Mouse (Mus musculus) B cell, adult 67 days (primary cell): Measurements from ENCODE around the gene Cptp. TPM values are rescaled to one million over a fixed set of nuclear protein-coding genes. Genes with fewer than 3 reads are reported as not detected.

ENCODE experiments used
- total RNA-seq, 2 experiments: library from RNA; stranded (reverse); gene quantifications; 4 replicates each; pipeline ENCODE4 v1.2.4; 2023

The Cptp gene
- total RNA-seq, result 10 to 100 TPM; 13.3 to 18.2 TPM

GRCm38 (mm10) chr4:155869317-155870033, at the start of gene Cptp, which contains the start of gene Ints11:
Cptp (minus strand) TSS chr4:155869440.
Ints11 (plus strand) TSS chr4:155869546.

GRCm38 (mm10) chr4:155891551-155892001, 22.3 kb upstream of the Cptp start, which contains the start of the genes Pusl1 and Acap3:
Pusl1 (minus strand) TSS chr4:155891781.
Acap3 (plus strand) TSS chr4:155891822.

GRCm38 (mm10) chr4:155863001-155863400, 6.2 kb downstream of the Cptp start, which contains the start of gene Tas1r3:
Tas1r3 (minus strand) TSS chr4:155863362.

GRCm38 (mm10) chr4:155846871-155847578, 22.2 kb downstream of the Cptp start, which contains the start of gene Dvl1:
Dvl1 (plus strand) TSS chr4:155847402.

GRCm38 (mm10) chr4:155839483-155839910, 29.7 kb downstream of the Cptp start, which contains the start of gene Mxra8:
Mxra8 (plus strand) TSS chr4:155839680.

GRCm38 (mm10) chr4:155831205-155831766, 38.0 kb downstream of the Cptp start, which contains the start of gene Aurkaip1:
Aurkaip1 (plus strand) TSS chr4:155831272.

Other genes with a start within 250 kb of the Cptp start
- gene Cdk11b, start 244.6 kb downstream of the Cptp start, total RNA-seq, result 100 to 1,000 TPM; 142 to 147 TPM
- not detected for gene Gm10563, start 224.0 kb downstream of the Cptp start, total RNA-seq
- gene Mmp23, start 216.1 kb downstream of the Cptp start, total RNA-seq, result not detected
- 10 to 100 TPM; 45.4 to 47.4 TPM for gene Mib2, start 200.2 kb downstream of the Cptp start, total RNA-seq
- gene Fndc10, start 175.1 kb downstream of the Cptp start, total RNA-seq, result 1 to 10 TPM; 3.8 to 5.4 TPM
- gene Ssu72, start 164.6 kb downstream of the Cptp start, total RNA-seq, result 10 to 100 TPM; 78.2 to 97.2 TPM
- under 1 TPM; 0.52 to 0.65 TPM for gene Tmem240, start 134.6 kb downstream of the Cptp start, total RNA-seq
- 10 to 100 TPM; 49.7 to 54.5 TPM for gene Atad3a, start 108.3 kb downstream of the Cptp start, total RNA-seq
- not detected for gene Vwa1, start 94.7 kb downstream of the Cptp start, total RNA-seq
- gene Tmem88b, start 83.6 kb downstream of the Cptp start, total RNA-seq, result not detected
- gene Ankrd65, start 79.0 kb downstream of the Cptp start, total RNA-seq, result not detected
- 10 to 100 TPM; 36.1 to 46.0 TPM for gene Mrpl20, start 66.6 kb downstream of the Cptp start, total RNA-seq
- 100 to 1,000 TPM; 234 to 257 TPM for gene Ccnl2, start 57.0 kb downstream of the Cptp start, total RNA-seq
- gene Aurkaip1, start 38.2 kb downstream of the Cptp start, total RNA-seq, result 10 to 100 TPM; 69.6 to 73.2 TPM
- 10 to 100 TPM; 11.4 to 16.3 TPM for gene Mxra8, start 29.8 kb downstream of the Cptp start, total RNA-seq
- 10 to 100 TPM; 63.8 to 68.9 TPM for gene Dvl1, start 22.0 kb downstream of the Cptp start, total RNA-seq
- gene Tas1r3, start 6.1 kb downstream of the Cptp start, total RNA-seq, result 1 to 10 TPM; 1.3 to 2.1 TPM
- 10 to 100 TPM; 56.0 to 56.7 TPM for gene Ints11, start 106 bp upstream of the Cptp start, total RNA-seq
- gene Pusl1, start 22.3 kb upstream of the Cptp start, total RNA-seq, result 10 to 100 TPM; 24.5 to 24.6 TPM
- gene Acap3, start 22.4 kb upstream of the Cptp start, total RNA-seq, result 10 to 100 TPM; 68.7 to 74.2 TPM
- 100 to 1,000 TPM in 1 of 2 experiments, 10 to 100 TPM in 1; 98.5 to 126 TPM for gene Ube2j2, start 74.4 kb upstream of the Cptp start, total RNA-seq
- 1 to 10 TPM; 3.7 to 3.9 TPM for gene C1qtnf12, start 92.9 kb upstream of the Cptp start, total RNA-seq
- 1 to 10 TPM; 2.9 to 3.8 TPM for gene B3galt6, start 123.2 kb upstream of the Cptp start, total RNA-seq
- gene Sdf4, start 123.4 kb upstream of the Cptp start, total RNA-seq, result 100 to 1,000 TPM; 124 to 134 TPM
- 10 to 100 TPM in 1 of 2 experiments, 1 to 10 TPM in 1; 3.7 to 11.2 TPM for gene Tnfrsf4, start 144.4 kb upstream of the Cptp start, total RNA-seq
- 10 to 100 TPM; 15.0 to 17.0 TPM for gene Tnfrsf18, start 156.7 kb upstream of the Cptp start, total RNA-seq
- not detected for gene Ttll10, start 190.0 kb upstream of the Cptp start, total RNA-seq
- 10 to 100 TPM; 67.6 to 67.9 TPM for gene 9430015G10Rik, start 240.5 kb upstream of the Cptp start, total RNA-seq